Mouse (Mus musculus) cerebellum, adult (tissue): ENCODE data around the gene Nod2.
A peak's percentile ranks its signal among the peaks of the same experiment; 100 is the strongest.

Experiments
- ATAC-seq: cut with Nextera tagmentation; 2 replicates; pipeline ENCODE4 v1.9.2; 2017; ENCODE audit warnings: mild to moderate bottlenecking, moderate library complexity, mixed read lengths; ENCODE audit not compliant: insufficient number of reproducible peaks, low FRiP score, low TSS enrichment

Gene Nod2

GRCm38 (mm10) chr8:88673859-88674258 is 26.7 kb downstream of the Nod2 start:
- ATAC-seq = no peak

DNA sequence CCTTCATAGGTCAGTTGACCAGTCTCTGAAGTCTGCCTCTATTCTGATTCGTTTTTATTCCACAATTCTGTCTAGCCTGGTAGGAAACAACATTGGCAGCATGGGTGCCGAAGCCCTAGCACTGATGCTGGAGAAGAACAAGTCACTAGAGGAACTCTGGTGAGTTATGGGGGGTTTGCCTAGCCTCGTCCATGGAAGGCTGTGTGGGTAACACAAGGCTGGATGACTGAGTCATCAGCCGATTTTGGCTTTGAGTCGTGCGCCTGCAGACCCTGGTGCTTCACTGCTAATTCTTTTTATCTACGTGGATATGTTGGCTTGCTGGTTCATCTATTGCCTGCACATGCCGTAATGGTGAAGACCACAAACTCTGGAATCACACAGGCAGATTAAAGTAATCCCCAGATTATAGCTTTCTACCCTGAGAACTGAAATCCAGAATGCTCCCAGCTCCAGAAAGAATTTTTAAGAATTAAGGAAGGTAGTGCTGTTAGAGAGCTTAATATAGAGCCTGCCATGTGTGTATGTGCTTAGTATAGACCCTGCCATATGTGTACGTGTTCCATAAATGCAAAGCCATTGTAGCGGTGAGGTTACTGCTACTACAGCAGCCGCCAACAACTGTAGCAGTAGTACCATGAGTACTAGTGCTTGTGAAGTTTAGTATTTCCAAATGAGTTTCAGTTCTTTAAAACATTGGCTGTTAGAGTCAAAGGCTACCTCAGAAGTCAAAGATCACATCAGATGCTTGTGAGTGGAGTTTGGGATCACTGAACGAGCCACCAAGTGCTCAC is 28.5 kb downstream of the Nod2 start:
- no peak for ATAC-seq

GRCm38 (mm10) chr8:88677071-88677470 is 30.0 kb downstream of the Nod2 start:
- no peak for ATAC-seq

DNA sequence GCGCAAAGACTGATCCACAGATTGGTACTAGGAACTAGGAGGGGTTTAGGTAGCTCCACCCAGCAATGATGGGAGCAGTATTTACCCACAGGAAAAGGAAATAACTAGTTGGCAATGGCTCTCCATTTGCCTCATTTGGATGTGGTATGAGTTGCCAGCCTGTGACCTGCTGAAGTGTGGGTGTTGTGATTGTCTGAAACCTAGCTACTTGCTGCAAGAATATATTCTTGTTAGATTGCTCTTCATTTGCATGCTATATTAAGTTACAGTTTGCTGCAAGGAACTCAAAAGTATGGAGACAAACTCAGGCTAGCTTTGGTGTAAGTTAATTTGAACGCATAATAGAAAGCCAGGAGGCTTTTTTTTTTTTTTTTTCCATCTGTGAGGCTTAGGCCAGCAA is 33.5 kb downstream of the Nod2 start:
- ATAC-seq = no peak

DNA sequence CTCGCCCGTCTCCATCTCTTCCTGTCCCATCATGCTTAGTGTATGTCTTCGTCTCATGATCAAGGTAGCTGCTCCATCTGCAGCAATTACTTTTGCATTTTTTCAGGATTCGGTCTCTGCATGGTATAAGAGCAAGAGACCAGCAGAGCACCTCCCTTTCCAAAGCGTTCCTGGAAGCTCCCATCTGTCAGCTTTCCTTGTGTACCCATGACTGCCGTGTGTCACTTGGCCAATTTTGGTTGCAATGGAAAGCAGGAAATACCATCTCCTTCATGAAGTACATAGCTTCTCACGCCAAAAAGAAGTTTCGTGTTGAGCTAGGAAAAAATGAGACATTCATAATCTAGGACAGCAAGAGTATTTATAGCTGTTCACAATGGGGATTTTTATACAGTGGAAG is 33.9 kb downstream of the Nod2 start:
- ATAC-seq = 0 out of 2 replicates have a peak, but pooled peaks have one; percentile 21

GRCm38 (mm10) chr8:88683656-88684289 is 36.7 kb downstream of the Nod2 start:
- ATAC-seq = no peak

DNA sequence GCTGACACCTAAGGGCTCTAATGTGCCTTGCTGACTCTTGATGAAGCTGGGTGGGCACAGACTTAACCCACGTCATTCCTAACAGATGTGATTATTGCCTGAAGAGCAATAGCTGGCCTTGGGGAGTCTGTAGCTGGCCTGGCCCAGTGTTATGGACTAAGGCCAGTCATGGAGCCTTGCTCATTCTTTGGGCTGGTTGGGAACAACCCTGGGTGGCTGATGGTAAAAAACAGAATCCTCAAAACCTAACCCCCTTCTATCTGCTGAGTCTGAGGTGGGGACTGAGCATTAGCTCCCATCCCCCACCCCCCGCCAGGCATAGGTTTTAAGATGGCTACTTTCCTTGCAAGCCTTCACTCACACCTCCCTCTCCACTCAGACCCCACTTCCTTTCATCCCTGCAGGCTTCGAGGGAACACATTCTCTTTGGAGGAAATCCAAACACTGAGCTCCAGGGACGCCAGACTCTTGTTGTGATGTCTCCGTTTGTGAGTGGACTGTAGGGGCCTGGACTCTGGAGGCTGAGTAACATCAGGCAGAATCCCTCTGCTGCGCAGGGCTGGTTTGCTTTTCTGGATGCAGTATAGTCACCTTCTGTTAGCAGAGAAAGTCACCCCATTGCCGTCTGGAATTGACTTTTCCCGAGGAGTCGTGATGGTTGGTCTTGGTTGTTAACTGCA is 39.3 kb downstream of the Nod2 start:
- ATAC-seq = no peak

- ATAC-seq = no peak
These were observed 39.8 kb downstream of the Nod2 start for GRCm38 (mm10) chr8:88686906-88687235.

- ATAC-seq = no peak
These were observed 42.0 kb downstream of the Nod2 start for GRCm38 (mm10) chr8:88689151-88689550.

GRCm38 (mm10) chr8:88689891-88690290 is 42.8 kb downstream of the Nod2 start:
- ATAC-seq = no peak

- no peak for ATAC-seq
These were observed 44.3 kb downstream of the Nod2 start for GRCm38 (mm10) chr8:88691342-88691948.

DNA sequence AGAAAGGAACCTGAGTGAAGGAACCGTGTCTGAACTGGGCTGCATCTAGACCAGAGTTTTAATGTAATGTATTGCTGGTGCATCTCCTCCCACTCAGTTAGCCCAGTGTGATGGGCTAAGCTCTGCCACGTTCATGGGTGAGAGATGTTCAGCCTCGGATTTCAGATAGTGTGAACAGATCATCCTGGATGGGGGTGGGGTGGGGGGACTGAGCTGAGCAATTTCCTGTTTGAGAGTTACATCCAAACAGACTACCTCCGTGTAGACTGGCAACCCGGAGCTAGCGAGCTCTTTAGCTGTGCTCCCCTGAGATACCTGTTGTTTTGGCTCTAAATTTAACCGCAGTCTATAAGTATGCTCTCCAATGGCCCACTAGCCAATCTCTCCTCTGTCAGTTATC is 44.8 kb downstream of the Nod2 start:
- no peak for ATAC-seq

DNA sequence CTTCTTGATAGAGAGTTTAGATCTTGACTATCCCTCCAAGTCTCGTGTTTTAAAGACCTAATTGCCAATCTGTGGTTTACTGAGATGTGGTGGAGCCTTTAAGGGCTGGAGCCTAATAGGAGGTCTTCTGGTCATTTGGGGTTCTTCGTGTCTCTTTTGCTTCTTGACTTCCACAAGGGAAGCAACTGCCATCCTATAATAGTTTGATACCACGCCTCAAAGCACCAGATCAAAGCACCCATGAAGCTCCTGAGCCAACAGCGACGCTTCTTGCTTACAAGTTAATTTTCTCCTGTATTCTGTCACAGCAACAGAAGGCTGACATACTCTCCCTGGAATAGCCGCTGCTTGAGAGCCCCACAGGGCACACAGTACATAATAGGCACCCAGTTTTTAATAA is 45.8 kb downstream of the Nod2 start:
- ATAC-seq = no peak

DNA sequence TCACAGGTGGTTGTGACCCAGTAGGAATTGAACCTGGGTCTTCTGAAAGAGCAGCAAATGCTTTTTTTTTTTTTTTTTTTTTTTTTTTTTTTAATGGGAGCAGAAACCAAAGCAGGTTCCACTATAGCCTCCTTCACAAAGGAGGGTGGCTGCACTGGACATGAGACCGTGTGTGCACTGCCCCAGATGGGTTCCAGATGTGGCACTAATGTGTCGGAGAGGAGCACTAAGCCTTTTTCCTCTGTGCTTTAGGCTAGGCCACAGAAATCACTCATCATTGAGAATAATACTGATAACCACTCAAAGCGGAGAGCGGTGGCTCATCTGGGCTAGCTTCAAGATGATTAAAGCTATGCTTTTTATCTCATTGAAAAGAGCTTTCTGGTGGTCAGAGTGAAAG is 46.3 kb downstream of the Nod2 start:
- ATAC-seq = no peak

- no peak for ATAC-seq
These were observed 47.2 kb downstream of the Nod2 start for GRCm38 (mm10) chr8:88694291-88694690.

DNA sequence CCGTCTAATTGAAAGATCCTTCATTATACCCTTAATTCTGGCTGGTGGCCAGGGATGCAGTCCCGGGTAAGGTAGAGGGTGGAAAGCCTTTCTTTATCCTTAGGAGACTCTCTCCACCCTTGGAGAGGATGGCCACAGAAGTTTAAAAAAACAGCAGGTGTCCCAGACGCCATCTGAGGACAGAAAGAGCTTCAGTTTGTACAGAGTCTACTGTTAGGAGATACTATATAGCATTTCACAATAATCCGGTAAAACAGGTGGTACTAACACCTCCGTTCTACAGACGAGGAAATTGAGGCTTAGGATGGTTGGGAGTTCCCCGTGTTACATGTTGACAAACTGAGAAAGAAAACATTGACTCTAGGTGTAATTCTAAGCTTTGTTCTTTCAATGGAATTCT is 49.1 kb downstream of the Nod2 start:
- ATAC-seq = peak; percentile 14; the same call in 1 of the 2 replicates

GRCm38 (mm10) chr8:88696721-88697641 is 49.9 kb downstream of the Nod2 start, which contains the start of gene Cyld:
Gene Cyld, plus strand, starts transcription at chr8:88697028.
- peak; percentile 98 for ATAC-seq

GRCm38 (mm10) chr8:88697642-88698031 is 50.5 kb downstream of the Nod2 start:
- no peak; the same call in 1 of the 2 replicates for ATAC-seq

- ATAC-seq = no peak
These were observed 50.9 kb downstream of the Nod2 start for GRCm38 (mm10) chr8:88698048-88698447.

GRCm38 (mm10) chr8:88701611-88702010 is 54.5 kb downstream of the Nod2 start:
- ATAC-seq = no peak
